Mouse (Mus musculus): Measurements from ENCODE around the gene E4f1. TPM values are rescaled to one million over a fixed set of nuclear protein-coding genes. Genes with fewer than 3 reads are reported as not detected.

The E4f1 gene
- polyA plus RNA-seq, 2 experiments = 5.0 to 19.9 TPM

DNA sequence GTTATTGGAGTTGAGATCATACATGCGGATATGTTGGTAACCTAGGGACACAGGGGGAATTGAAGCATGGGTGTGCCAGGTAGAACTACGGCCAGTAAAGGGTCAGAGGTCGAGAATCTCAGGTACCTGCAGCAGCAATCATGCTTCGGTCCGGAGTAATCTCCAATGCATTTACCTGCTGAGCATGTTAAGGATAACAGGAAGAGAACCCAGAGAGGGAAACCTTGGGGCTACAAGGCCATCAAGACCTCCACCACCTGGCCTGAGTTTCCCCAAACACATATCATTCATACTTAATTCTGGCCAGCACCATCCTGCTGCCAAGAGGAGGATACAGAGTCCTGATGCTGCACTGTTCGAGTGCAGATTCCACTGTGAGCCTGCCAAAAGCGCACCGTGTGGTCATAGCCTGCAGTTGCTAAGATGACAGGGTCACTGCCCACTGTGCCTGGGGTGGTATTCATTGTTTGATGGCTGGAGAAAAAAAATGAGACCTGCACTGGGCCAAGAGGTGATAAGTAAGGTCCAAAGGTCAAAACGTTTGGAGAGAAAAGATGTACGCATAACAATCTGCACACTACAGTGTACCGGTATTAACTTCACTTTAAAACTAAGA, 8.0 kb upstream of the E4f1 start:
- TF ChIP-seq EP300 (IDR thresholded peaks at IDR 0.05; ENCODE audit: low read depth) (no peak), CTCF (IDR thresholded peaks at IDR 0.05; ENCODE audit: low read depth) (no peak)
- Histone ChIP-seq H3K4me1 (replicated peaks; ENCODE audit: control insufficient read depth in 2 of 2, insufficient read depth in 2 of 2, low read length in 1 of 2) (peaks cover 3 to 15% of the 10 kb centered on the region in 2 experiments), H3K4me2 (ENCODE audit: low read depth) (peak overlapping the region; percentile 88), H3K36me3 (replicated peaks; ENCODE audit: control insufficient read depth, insufficient read depth, low read depth) (peaks cover 22% of the 10 kb centered on the region), H3K27me3 (ENCODE audit: control insufficient read depth, insufficient read depth, low read length) (no peaks in the 10 kb centered on the region), H3K27ac (peak overlapping the region; percentile 25; the same call in 1 of the 2 replicates), H3K9ac (replicated peaks) (peak overlapping the region; percentile 72), H3K9me3 (ENCODE audit: control insufficient read depth, low read length) (no peaks in the 10 kb centered on the region), H3K4me3 (ENCODE audit: insufficient read depth in 1 of 2, low read depth in 2 of 2, low read length in 2 of 2) (peak overlapping the region; percentile 72 to 73)
- ATAC-seq (ENCODE audit: insufficient read depth) = no peak
- no peak for DNase-seq (ENCODE audit: low read depth in 3 of 3, low spot score in 3 of 3)
- 54% methylated on average over 11 of the region's 11 CpGs for WGBS (ENCODE audit: insufficient replicate concordance)

- peak overlapping the region; percentile 88 for H3K4me2 ChIP-seq (ENCODE audit: low read depth)
- H3K9ac ChIP-seq (replicated peaks) = peak overlapping the region; percentile 72; the same call in 1 of the 2 replicates
- peaks cover 7 to 21% of the 10 kb centered on the region in 2 experiments for H3K4me1 ChIP-seq (replicated peaks; ENCODE audit: control insufficient read depth in 2 of 2, insufficient read depth in 2 of 2, low read length in 1 of 2)
- H3K27me3 ChIP-seq (ENCODE audit: control insufficient read depth, insufficient read depth, low read length) = no peaks in the 10 kb centered on the region
- ATAC-seq (ENCODE audit: insufficient read depth) (no peak), DNase-seq (ENCODE audit: low read depth in 3 of 3, low spot score in 3 of 3) (no peak)
- no peak overlapping the region for H3K27ac ChIP-seq
- peaks cover 22% of the 10 kb centered on the region for H3K36me3 ChIP-seq (replicated peaks; ENCODE audit: control insufficient read depth, insufficient read depth, low read depth)
- H3K9me3 ChIP-seq (ENCODE audit: control insufficient read depth, low read length) = no peaks in the 10 kb centered on the region
- 80% methylated on average over 20 of the region's 20 CpGs for WGBS (ENCODE audit: insufficient replicate concordance)
- H3K4me3 ChIP-seq (ENCODE audit: insufficient read depth in 1 of 2, low read depth in 2 of 2, low read length in 2 of 2) = peak overlapping the region; percentile 72 to 73; a peak in 3 of 4 replicates
- no peak for TF ChIP-seq EP300 (IDR thresholded peaks at IDR 0.05; ENCODE audit: low read depth)
Observed at GRCm38 (mm10) chr17:24477053-24477984, 7.2 kb upstream of the E4f1 start.

- Histone ChIP-seq H3K27me3 (ENCODE audit: control insufficient read depth, insufficient read depth, low read length) (no peaks in the 10 kb centered on the region), H3K9me3 (ENCODE audit: control insufficient read depth, low read length) (no peaks in the 10 kb centered on the region), H3K27ac (no peak overlapping the region), H3K36me3 (replicated peaks; ENCODE audit: control insufficient read depth, insufficient read depth, low read depth) (peaks cover 25% of the 10 kb centered on the region), H3K4me3 (ENCODE audit: insufficient read depth in 1 of 2, low read depth in 2 of 2, low read length in 2 of 2) (no peak overlapping the region), H3K9ac (replicated peaks) (no peak overlapping the region), H3K4me1 (replicated peaks; ENCODE audit: control insufficient read depth in 2 of 2, insufficient read depth in 2 of 2, low read length in 1 of 2) (peaks cover 13 to 29% of the 10 kb centered on the region in 2 experiments), H3K4me2 (ENCODE audit: low read depth) (no peak overlapping the region)
- DNase-seq (ENCODE audit: low read depth in 3 of 3, low spot score in 3 of 3) = no peak
- TF ChIP-seq CTCF (IDR thresholded peaks at IDR 0.05; ENCODE audit: low read depth) (no peak), EP300 (IDR thresholded peaks at IDR 0.05; ENCODE audit: low read depth) (no peak)
- ATAC-seq (ENCODE audit: insufficient read depth) = no peak
- WGBS (ENCODE audit: insufficient replicate concordance) = 79% methylated on average over 10 of the region's 10 CpGs
Observed at GRCm38 (mm10) chr17:24476022-24476776, 6.1 kb upstream of the E4f1 start.

GRCm38 (mm10) chr17:24475586-24475985, 5.5 kb upstream of the E4f1 start:
- Histone ChIP-seq H3K4me2 (ENCODE audit: low read depth) (no peak overlapping the region), H3K27ac (no peak overlapping the region), H3K9me3 (ENCODE audit: control insufficient read depth, low read length) (no peaks in the 10 kb centered on the region), H3K9ac (replicated peaks) (no peak overlapping the region), H3K4me3 (ENCODE audit: insufficient read depth in 1 of 2, low read depth in 2 of 2, low read length in 2 of 2) (no peak overlapping the region), H3K4me1 (replicated peaks; ENCODE audit: control insufficient read depth in 2 of 2, insufficient read depth in 2 of 2, low read length in 1 of 2) (peaks cover 13 to 29% of the 10 kb centered on the region in 2 experiments), H3K36me3 (replicated peaks; ENCODE audit: control insufficient read depth, insufficient read depth, low read depth) (peaks cover 25% of the 10 kb centered on the region), H3K27me3 (ENCODE audit: control insufficient read depth, insufficient read depth, low read length) (no peaks in the 10 kb centered on the region)
- ATAC-seq (ENCODE audit: insufficient read depth) = no peak
- WGBS (ENCODE audit: insufficient replicate concordance) = 81% methylated on average over 6 of the region's 6 CpGs
- no peak for TF ChIP-seq CTCF (IDR thresholded peaks at IDR 0.05; ENCODE audit: low read depth)
- TF ChIP-seq EP300 (IDR thresholded peaks at IDR 0.05; ENCODE audit: low read depth) = no peak
- no peak for DNase-seq (ENCODE audit: low read depth in 3 of 3, low spot score in 3 of 3)

Measured in liver, embryonic 14.5 days (tissue).